Comparison of ENCODE assay signal across 13 mouse cellular contexts in the genomic region with DNA sequence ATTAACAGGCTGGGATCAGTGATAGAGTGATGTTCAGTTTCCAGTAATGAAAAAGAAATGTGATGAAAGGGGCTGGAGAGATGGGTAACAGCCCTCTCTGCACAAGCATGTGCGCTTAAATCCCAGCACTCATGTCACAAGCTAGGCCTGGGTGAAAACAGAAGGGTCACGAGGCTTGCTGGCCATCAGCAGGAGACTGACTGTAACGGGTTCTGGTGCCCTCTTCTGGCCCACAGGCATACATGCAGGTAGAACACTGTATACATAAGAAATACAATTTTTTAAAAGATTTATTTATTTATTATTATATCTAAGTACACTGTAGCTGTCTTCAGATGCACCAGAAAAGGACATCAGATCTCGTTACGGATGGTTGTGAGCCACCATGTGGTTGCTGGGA. TPM values are rescaled to one million over a fixed set of nuclear protein-coding genes. Genes with fewer than 3 reads are reported as not detected.
DNase-seq lines count a peak whose midpoint lies in the region; ATAC-seq and TF ChIP-seq lines count a peak whose summit lies in the region.
"Had no signal": no experiment of that assay in that cellular context is flagged by ENCODE, and none has a peak within 500 bp of the region (broad histone marks: within the 10 kb centered on the region; RNA-seq: fewer than 3 reads in every experiment).

No protein-coding gene starts in this region.

- H3K9me3 ChIP-seq in CH12.LX (replicated peaks; ENCODE audit: low read length): no peaks in the 10 kb centered on the region
- H3K9me3 ChIP-seq in embryonic facial prominence, embryonic 10.5 days: no peaks in the 10 kb centered on the region
- H3K9me3 ChIP-seq: embryonic facial prominence, embryonic 12.5 days; G1E; heart, embryonic 15.5 days had no signal

- H3K79me2 ChIP-seq in CH12.LX (replicated peaks; ENCODE audit: control insufficient read depth, extremely low read depth, insufficient read depth, poor library complexity, severe bottlenecking): no peaks in the 10 kb centered on the region

- no peaks in the 10 kb centered on the region for H3K4me1 ChIP-seq in cerebellum, adult 2 months (ENCODE audit: control insufficient read depth, insufficient read depth, low read length)
- H3K4me1 ChIP-seq in CH12.LX (ENCODE audit: control insufficient read depth in 1 of 2, insufficient read depth in 2 of 2): no peaks in the 10 kb centered on the region
- no peaks in the 10 kb centered on the region for H3K4me1 ChIP-seq in embryonic facial prominence, embryonic 10.5 days
- H3K4me1 ChIP-seq: embryonic facial prominence, embryonic 12.5 days; heart, embryonic 15.5 days had no signal

- no peak for ATAC-seq in cerebellum, adult (ENCODE audit: insufficient number of reproducible peaks, low FRiP score, low TSS enrichment)

- H3K27me3 ChIP-seq in cerebellum, adult 2 months (ENCODE audit: control insufficient read depth, insufficient read depth, low read length): no peaks in the 10 kb centered on the region
- H3K27me3 ChIP-seq in CH12.LX (replicated peaks): no peaks in the 10 kb centered on the region
- H3K27me3 ChIP-seq in embryonic facial prominence, embryonic 10.5 days (replicated peaks; ENCODE audit: low read depth, poor library complexity, severe bottlenecking): peaks cover 85% of the 10 kb centered on the region

- peak in 1 of 2 experiments; percentile 11 for DNase-seq in cerebellum, adult 2 months
- DNase-seq in left cerebral cortex, adult 2 months (ENCODE audit: extremely low spot score in 1 of 2, low spot score in 2 of 2): peak in 1 of 2 experiments; percentile 7
- no peak for DNase-seq in left cerebral cortex, adult 18-20 months (ENCODE audit: low spot score in 2 of 2)
- peak; percentile 23 for DNase-seq in CH12.LX (ENCODE audit: extremely low read depth)
- DNase-seq in embryonic facial prominence, embryonic 10.5 days (ENCODE audit: low spot score): peak; percentile 15
- DNase-seq in urinary bladder, adult 18-20 months (ENCODE audit: low spot score in 2 of 2): no peak
- no peak for DNase-seq in left cerebral cortex, adult 8-10 months (ENCODE audit: low spot score in 2 of 2)

- TF ChIP-seq POLR2A in cerebellum, adult 2 months (IDR thresholded peaks at IDR 0.05; ENCODE audit: borderline replicate concordance, insufficient read depth, low read length): no peak
- no peak for TF ChIP-seq POLR2A in CH12.LX (IDR thresholded peaks at IDR 0.05; ENCODE audit: low read depth, low read length)

- no peaks in the 10 kb centered on the region for H3K36me3 ChIP-seq in CH12.LX (replicated peaks in 1 of 2; ENCODE audit: control insufficient read depth in 1 of 2, insufficient read depth in 1 of 2, low read length in 1 of 2)
- H3K36me3 ChIP-seq in embryonic facial prominence, embryonic 10.5 days (replicated peaks): no peaks in the 10 kb centered on the region
- H3K36me3 ChIP-seq: embryonic facial prominence, embryonic 12.5 days; G1E; heart, embryonic 15.5 days had no signal

- H3K27ac ChIP-seq in cerebellum, adult 2 months (ENCODE audit: insufficient read depth, low read length): no peak overlapping the region
- no peak overlapping the region for H3K27ac ChIP-seq in left cerebral cortex, adult 2 months
- no peak overlapping the region for H3K27ac ChIP-seq in CH12.LX (ENCODE audit: insufficient read depth, low read depth)
- no peak overlapping the region for H3K27ac ChIP-seq in embryonic facial prominence, embryonic 10.5 days (replicated peaks)
- H3K27ac ChIP-seq: embryonic facial prominence, embryonic 12.5 days; heart, embryonic 15.5 days had no signal

- TF ChIP-seq CTCF in cerebellum, adult 2 months (IDR thresholded peaks at IDR 0.05; ENCODE audit: borderline replicate concordance, insufficient read depth, low read depth, low read length): peak; percentile 47
- peak; percentile 56 for TF ChIP-seq CTCF in left cerebral cortex, adult 2 months (IDR thresholded peaks at IDR 0.05)
- peak in 1 of 2 experiments; percentile 62; a peak in 2 of 4 replicates for TF ChIP-seq CTCF in CH12.LX (conservative IDR thresholded peaks at IDR 0.05 in 1 of 2, IDR thresholded peaks at IDR 0.05 in 1 of 2; ENCODE audit: low read depth in 2 of 2, low read length in 2 of 2)

- intact Hi-C loops in left cerebral cortex, adult 2 months (cut with DNase I): no loop called here

- dilution Hi-C loops in CH12.LX (cut with MboI; ENCODE audit: extremely low pct_ligation_motif_present, extremely low pct_unique_long_range_greater_than_20kb, low sequenced_read_pairs): no loop called here

- TF ChIP-seq EP300 in CH12.LX (IDR thresholded peaks at IDR 0.05; ENCODE audit: low read length): no peak

- WGBS in cerebellum, adult 2 months: 43% methylated on average over 5 of the region's 5 CpGs
- WGBS in embryonic facial prominence, embryonic 10.5 days: 69% methylated on average over 5 of the region's 5 CpGs

- H3K9ac ChIP-seq in CH12.LX (ENCODE audit: insufficient read depth, low read depth): no peak overlapping the region
- H3K9ac ChIP-seq: embryonic facial prominence, embryonic 12.5 days; heart, embryonic 15.5 days had no signal

- no peak overlapping the region for H3K4me3 ChIP-seq in cerebellum, adult 2 months (replicated peaks; ENCODE audit: insufficient read depth, low read depth, low read length)
- no peak overlapping the region for H3K4me3 ChIP-seq in left cerebral cortex, adult 2 months
- H3K4me3 ChIP-seq in CH12.LX (replicated peaks in 1 of 3; ENCODE audit: low read depth in 2 of 3, low read length in 2 of 3, poor library complexity in 1 of 3): no peak overlapping the region
- no peak overlapping the region for H3K4me3 ChIP-seq in embryonic facial prominence, embryonic 10.5 days
- H3K4me3 ChIP-seq: embryonic facial prominence, embryonic 12.5 days; heart, embryonic 15.5 days had no signal

- peak; percentile 34 for TF ChIP-seq RAD21 in CH12.LX (IDR thresholded peaks at IDR 0.05; ENCODE audit: low read depth, low read length)

- H3K4me2 ChIP-seq in CH12.LX (ENCODE audit: insufficient read depth, low read depth, poor library complexity, severe bottlenecking): no peak overlapping the region
- H3K4me2 ChIP-seq: embryonic facial prominence, embryonic 12.5 days; heart, embryonic 15.5 days had no signal

- in situ Hi-C loops in CH12.LX (cut with MboI; ENCODE audit: low pct_ligation_motif_present, low pct_unique_long_range_greater_than_20kb, low sequenced_read_pairs): loop anchor here (5.0 kb wide), 1 partner anchor 112 kb away; no protein-coding TSS in a partner anchor

TF ChIP-seq in CH12.LX, 34 proteins besides CTCF, POLR2A, EP300 and RAD21:
- TF ChIP-seq JUN (IDR thresholded peaks at IDR 0.05; ENCODE audit: insufficient read depth, low read depth, low read length) (no peak), UBTF (IDR thresholded peaks at IDR 0.05; ENCODE audit: low read depth, low read length) (no peak), CHD2 (IDR thresholded peaks at IDR 0.05; ENCODE audit: low read length) (no peak), POLR2AphosphoS2 (IDR thresholded peaks at IDR 0.05; ENCODE audit: low read depth, low read length) (no peak), JUND (conservative IDR thresholded peaks at IDR 0.05; ENCODE audit: low read depth, low read length) (no peak), TBP (conservative IDR thresholded peaks at IDR 0.05; ENCODE audit: low read depth, low read length) (no peak), SMC3 (IDR thresholded peaks at IDR 0.05; ENCODE audit: low read depth, low read length) (peak; percentile 50), BHLHE40 (IDR thresholded peaks at IDR 0.05; ENCODE audit: low read depth, low read length) (peak; percentile 55), RCOR1 (conservative IDR thresholded peaks at IDR 0.05; ENCODE audit: low read depth, low read length) (no peak), KAT2A (IDR thresholded peaks at IDR 0.05; ENCODE audit: insufficient replicate concordance, low read length) (no peak)

RNA-seq across cellular contexts. Expression of a gene that starts 18.0 kb away (rescaled TPM):
- polyA plus RNA-seq in cerebellum, adult 2 months (2012; rRNA removed): 12.0 and 13.0 TPM in 2 replicates
- 10 to 100 TPM; 22.3 to 22.7 TPM for total RNA-seq in left cerebral cortex, adult 2 months (2021)
- total RNA-seq in left cerebral cortex, adult 18-20 months (2021): 10 to 100 TPM; 23.0 to 25.0 TPM
- total RNA-seq in CH12.LX (2012; rRNA removed) (not detected in 2 replicates), CH12.LX (2014; rRNA removed) (not detected in 2 replicates)
- polyA plus RNA-seq in CH12.LX (2012; ENCODE audit: insufficient read length, low read depth): not detected in 2 replicates
- 4.4 and 4.5 TPM in 2 replicates for polyA plus RNA-seq in embryonic facial prominence, embryonic 10.5 days (2016; fragmentation: Nextera tagmentation; extraction: Ambion mirVana)
- 10 to 100 TPM; 18.7 to 23.7 (median 22.7) TPM for total RNA-seq in left cerebral cortex, adult 8-10 months (2022)
- polyA plus RNA-seq: G1E had no signal

RNA-seq across cellular contexts. Expression of a gene that starts 40.0 kb away (rescaled TPM):
- 0.38 TPM in 2 replicates for polyA plus RNA-seq in cerebellum, adult 2 months (2012; rRNA removed)
- not detected for total RNA-seq in left cerebral cortex, adult 2 months (2021)
- not detected for total RNA-seq in left cerebral cortex, adult 18-20 months (2021)
- not detected in 2 replicates for total RNA-seq in CH12.LX (2012; rRNA removed)
- not detected in 2 replicates for total RNA-seq in CH12.LX (2014; rRNA removed)
- polyA plus RNA-seq in CH12.LX (2012; ENCODE audit: insufficient read length, low read depth): not detected in 2 replicates
- polyA plus RNA-seq in embryonic facial prominence, embryonic 10.5 days (2016; fragmentation: Nextera tagmentation; extraction: Ambion mirVana): 0.44 TPM in 1 of 2 replicates, not detected in the other
- not detected for total RNA-seq in left cerebral cortex, adult 8-10 months (2022)
- total RNA-seq: G1E; left cerebral cortex, postnatal 25 days had no signal
- polyA plus RNA-seq: embryonic facial prominence, embryonic 12.5 days; G1E had no signal

RNA-seq across cellular contexts. Expression of a gene that starts 47.6 kb away (rescaled TPM):
- 0.34 TPM in 1 of 2 replicates, not detected in the other for polyA plus RNA-seq in cerebellum, adult 2 months (2012; rRNA removed)
- total RNA-seq in left cerebral cortex, adult 2 months (2021): not detected
- 1 to 10 TPM in 1 of 2 experiments, not detected in 1; 1.5 TPM for total RNA-seq in left cerebral cortex, adult 18-20 months (2021)
- not detected in 2 replicates for total RNA-seq in CH12.LX (2012; rRNA removed)
- not detected in 2 replicates for total RNA-seq in CH12.LX (2014; rRNA removed)
- polyA plus RNA-seq in CH12.LX (2012; ENCODE audit: insufficient read length, low read depth): not detected in 2 replicates
- polyA plus RNA-seq in embryonic facial prominence, embryonic 10.5 days (2016; fragmentation: Nextera tagmentation; extraction: Ambion mirVana): not detected in 2 replicates
- not detected for total RNA-seq in left cerebral cortex, adult 8-10 months (2022)
- total RNA-seq: left cerebral cortex, postnatal 25 days had no signal
- polyA plus RNA-seq: embryonic facial prominence, embryonic 12.5 days; G1E; heart, embryonic 15.5 days; stomach, embryonic 14.5 days had no signal

RNA-seq across cellular contexts. Expression of a gene that starts 53.1 kb away (rescaled TPM):
- polyA plus RNA-seq in cerebellum, adult 2 months (2012; rRNA removed): not detected in 2 replicates
- not detected for total RNA-seq in left cerebral cortex, adult 2 months (2021)
- not detected for total RNA-seq in left cerebral cortex, adult 18-20 months (2021)
- total RNA-seq in CH12.LX (2012; rRNA removed) (not detected in 2 replicates), CH12.LX (2014; rRNA removed) (not detected in 2 replicates)
- not detected in 2 replicates for polyA plus RNA-seq in CH12.LX (2012; ENCODE audit: insufficient read length, low read depth)
- polyA plus RNA-seq in embryonic facial prominence, embryonic 10.5 days (2016; fragmentation: Nextera tagmentation; extraction: Ambion mirVana): not detected in 2 replicates
- not detected for total RNA-seq in left cerebral cortex, adult 8-10 months (2022)
- total RNA-seq: G1E; left cerebral cortex, postnatal 25 days had no signal
- polyA plus RNA-seq: embryonic facial prominence, embryonic 12.5 days; G1E; heart, embryonic 15.5 days; stomach, embryonic 14.5 days had no signal

Comparison
In these comparisons a context has a peak if more than half of its experiments do, and no peak if none do; other contexts are left out.
1. DNase-seq: peak in CH12.LX (single experiment) and embryonic facial prominence, embryonic 10.5 days (single experiment); none in left cerebral cortex, adult 18-20 months (0 of 2), urinary bladder, adult 18-20 months (0 of 2) and left cerebral cortex, adult 8-10 months (0 of 2).
2. RNA of a gene that starts 18.0 kb away (total RNA-seq): 23.0 to 25.0 TPM in left cerebral cortex, adult 18-20 months, 18.7 to 23.7 TPM in left cerebral cortex, adult 8-10 months and 22.3 to 22.7 TPM in left cerebral cortex, adult 2 months; not detected in CH12.LX; every median in the first group is over 10 times any median in the second.